Mouse (Mus musculus) heart, postnatal 0 days (tissue): ENCODE data around the gene Pex14.

ENCODE experiments used
- CTCF ChIP-seq: IDR thresholded peaks from 2 replicates; pipeline ENCODE4 v1.5.1; 2016; ENCODE audit warnings: antibody characterized with exemption, control low read depth, low read depth
- EP300 ChIP-seq: IDR thresholded peaks from 2 replicates; pipeline ENCODE4 v1.6.1; 2016; ENCODE audit warnings: antibody characterized with exemption, low read depth

- TF ChIP-seq CTCF, result no peak
- no peak for TF ChIP-seq EP300
Measured at GRCm38 (mm10) chr4:149059713-149060112, 40.0 kb downstream of the Pex14 start.
